26 mouse cellular contexts compared by ENCODE assay signal in genomic region chr3:21404058-21404457, GRCm38 (mm10).
DNase-seq lines count a peak whose midpoint lies in the region; ATAC-seq lines count a peak whose summit lies in the region.
"Had no signal": no experiment of that assay in that cellular context is flagged by ENCODE, and none has a peak within 500 bp of the region (broad histone marks: within the 10 kb centered on the region; RNA-seq: fewer than 3 reads in every experiment).

No protein-coding gene starts in this region.

- no peak overlapping the region for H3K4me3 ChIP-seq in heart, embryonic 14.5 days (ENCODE audit: control insufficient read depth in 1 of 2, insufficient read depth in 1 of 2, low read depth in 1 of 2, low read length in 2 of 2)
- H3K4me3 ChIP-seq in intestine, embryonic 15.5 days (replicated peaks) = no peak overlapping the region
- H3K4me3 ChIP-seq in intestine, embryonic 16.5 days (ENCODE audit: low read length) = no peak overlapping the region
- H3K4me3 ChIP-seq: embryonic facial prominence, embryonic 15.5 days; erythroblast, embryonic 14.5 days; forebrain, embryonic 10.5 days; heart, adult 2 months; hindbrain, embryonic 13.5 days had no signal

- no peaks in the 10 kb centered on the region for H3K27me3 ChIP-seq in heart, embryonic 14.5 days (ENCODE audit: control insufficient read depth, insufficient read depth, low read length)
- no peaks in the 10 kb centered on the region for H3K27me3 ChIP-seq in intestine, embryonic 15.5 days (replicated peaks)
- no peaks in the 10 kb centered on the region for H3K27me3 ChIP-seq in intestine, embryonic 16.5 days (replicated peaks; ENCODE audit: control insufficient read depth, insufficient read depth, low read length)
- H3K27me3 ChIP-seq: embryonic facial prominence, embryonic 15.5 days; hindbrain, embryonic 13.5 days had no signal

- no peaks in the 10 kb centered on the region for H3K9me3 ChIP-seq in heart, embryonic 14.5 days (ENCODE audit: control insufficient read depth, low read length)
- H3K9me3 ChIP-seq in intestine, embryonic 15.5 days = no peaks in the 10 kb centered on the region
- H3K9me3 ChIP-seq in intestine, embryonic 16.5 days (ENCODE audit: control insufficient read depth, low read length) = no peaks in the 10 kb centered on the region
- H3K9me3 ChIP-seq: embryonic facial prominence, embryonic 15.5 days; forebrain, embryonic 10.5 days; G1E; hindbrain, embryonic 13.5 days had no signal

- no peaks in the 10 kb centered on the region for H3K36me3 ChIP-seq in heart, embryonic 14.5 days (ENCODE audit: control insufficient read depth, insufficient read depth, low read length)
- no peaks in the 10 kb centered on the region for H3K36me3 ChIP-seq in intestine, embryonic 15.5 days
- H3K36me3 ChIP-seq in intestine, embryonic 16.5 days (ENCODE audit: control insufficient read depth, insufficient read depth, low read length) = no peaks in the 10 kb centered on the region
- H3K36me3 ChIP-seq: embryonic facial prominence, embryonic 15.5 days; forebrain, embryonic 10.5 days; G1E; hindbrain, embryonic 13.5 days had no signal

- H3K9ac ChIP-seq in heart, embryonic 14.5 days (ENCODE audit: low read length) = no peak overlapping the region
- H3K9ac ChIP-seq in intestine, embryonic 15.5 days = no peak overlapping the region
- no peak overlapping the region for H3K9ac ChIP-seq in intestine, embryonic 16.5 days (ENCODE audit: low read depth, low read length)
- H3K9ac ChIP-seq: embryonic facial prominence, embryonic 15.5 days; hindbrain, embryonic 13.5 days had no signal

- H3K27ac ChIP-seq in heart, embryonic 14.5 days (replicated peaks in 1 of 2; ENCODE audit: control insufficient read depth in 1 of 2, insufficient read depth in 1 of 2, low read depth in 2 of 2, low read length in 2 of 2) = peak overlapping the region; percentile 44 to 53; a peak in 2 of 4 replicates
- 0 out of 2 replicates have a peak overlapping the region, but pooled peaks have one; percentile 22 for H3K27ac ChIP-seq in intestine, embryonic 15.5 days
- H3K27ac ChIP-seq in intestine, embryonic 16.5 days (ENCODE audit: low read length) = no peak overlapping the region
- H3K27ac ChIP-seq: embryonic facial prominence, embryonic 15.5 days; forebrain, embryonic 10.5 days; heart, adult 2 months; hindbrain, embryonic 13.5 days; hindbrain, postnatal 0 days had no signal

- DNase-seq in frontal cortex, postnatal 36 days (ENCODE audit: low spot score in 2 of 2) = no peak
- no peak for DNase-seq in heart, adult 9 months (ENCODE audit: low spot score in 2 of 2)
- peak; percentile 27 for DNase-seq in brain, adult 2 months (ENCODE audit: low read depth, low spot score)
- DNase-seq in layer of hippocampus, adult 9-11 months = no peak
- DNase-seq: adrenal gland, adult 8-10 months; adrenal gland, postnatal 36 days; B cell, adult 2 months; cerebellum, adult 11 months; cerebellum, adult 8-10 months; cerebellum, postnatal 14 days; embryo, embryonic 11 days; gastrocnemius, postnatal 10 days; heart, adult 2 months; kidney, adult 11 months had no signal

- H3K4me1 ChIP-seq in heart, embryonic 14.5 days (ENCODE audit: control insufficient read depth in 2 of 2, insufficient read depth in 2 of 2, low read length in 2 of 2) = peaks cover 6 to 16% of the 10 kb centered on the region in 2 experiments
- H3K4me1 ChIP-seq in intestine, embryonic 15.5 days (replicated peaks) = no peaks in the 10 kb centered on the region
- no peaks in the 10 kb centered on the region for H3K4me1 ChIP-seq in intestine, embryonic 16.5 days (ENCODE audit: control insufficient read depth, insufficient read depth, low read length)
- H3K4me1 ChIP-seq: embryonic facial prominence, embryonic 15.5 days; forebrain, embryonic 10.5 days; hindbrain, embryonic 13.5 days had no signal

- ATAC-seq in frontal cortex, adult (ENCODE audit: low TSS enrichment) = peak; percentile 56
- ATAC-seq in heart, embryonic 14.5 days (ENCODE audit: insufficient number of reproducible peaks, insufficient read depth, low FRiP score, low read depth) = no peak
- no peak for ATAC-seq in intestine, embryonic 15.5 days
- no peak for ATAC-seq in intestine, embryonic 16.5 days
- ATAC-seq: CD4-positive, CD25-positive, alpha-beta regulatory T cell, adult 4 months; forebrain, embryonic 14.5 days; hindbrain, postnatal 0 days had no signal

- WGBS in heart, embryonic 14.5 days = 30% methylated on average over 3 of the region's 3 CpGs
- 47% methylated on average over 3 of the region's 3 CpGs for WGBS in intestine, embryonic 15.5 days
- 62% methylated on average over 3 of the region's 3 CpGs for WGBS in intestine, embryonic 16.5 days

- H3K4me2 ChIP-seq in heart, embryonic 14.5 days (ENCODE audit: low read length) = no peak overlapping the region
- H3K4me2 ChIP-seq in intestine, embryonic 15.5 days (replicated peaks) = no peak overlapping the region
- no peak overlapping the region for H3K4me2 ChIP-seq in intestine, embryonic 16.5 days (ENCODE audit: low read depth, low read length)
- H3K4me2 ChIP-seq: embryonic facial prominence, embryonic 15.5 days; hindbrain, embryonic 13.5 days had no signal
